Mouse (Mus musculus): ENCODE results near the gene Btn2a2. TPM values are rescaled to one million over a fixed set of nuclear protein-coding genes. Genes with fewer than 3 reads are reported as not detected.

The Btn2a2 gene
- polyA plus RNA-seq, 1 experiment, result not detected

- Histone ChIP-seq H3K27me3 (ENCODE audit: control insufficient read depth, insufficient read depth, low read length) (peaks cover 3% of the 10 kb centered on the region), H3K27ac (ENCODE audit: insufficient read depth, low read length) (no peak overlapping the region), H3K4me3 (ENCODE audit: extremely low read depth, insufficient read depth, insufficient read length) (peak overlapping the region; percentile 55), H3K36me3 (ENCODE audit: control insufficient read depth, insufficient read depth, low read length) (no peaks in the 10 kb centered on the region), H3K4me1 (ENCODE audit: control insufficient read depth, insufficient read depth, insufficient read length) (peaks cover 5% of the 10 kb centered on the region)
- no peak for DNase-seq (ENCODE audit: low read depth in 1 of 2, low spot score in 2 of 2)
- 2% methylated on average over 21 of the region's 21 CpGs for whole genome bisulfite sequencing
- no peak for TF ChIP-seq POLR2A (IDR thresholded peaks at IDR 0.05; ENCODE audit: low read depth, low read length)
- TF ChIP-seq CTCF (IDR thresholded peaks at IDR 0.05; ENCODE audit: extremely low read depth, insufficient read depth, insufficient read length, insufficient replicate concordance), result no peak
These were observed 25.1 kb downstream of the Btn2a2 start for GRCm38 (mm10) chr13:23463381-23464223.

DNA sequence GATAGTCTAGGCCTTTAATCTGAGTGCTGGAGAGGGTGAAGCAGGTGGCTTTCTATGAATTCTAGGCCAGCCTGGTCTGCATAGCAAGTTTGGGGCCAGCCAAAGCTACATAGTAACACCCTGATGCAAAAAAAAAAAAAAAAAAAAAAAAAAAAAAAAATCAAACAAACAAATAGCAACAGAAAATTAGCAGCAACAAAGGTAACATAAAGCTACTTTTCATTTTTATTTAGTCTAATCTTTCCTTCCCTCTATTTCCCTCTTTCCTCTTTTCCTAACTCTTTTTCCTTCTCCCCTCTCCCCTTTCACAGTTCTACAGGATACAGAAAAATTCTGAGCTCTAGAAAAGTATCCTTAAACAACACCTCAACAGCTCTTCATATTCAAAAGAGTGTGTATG is 26.0 kb downstream of the Btn2a2 start:
- Histone ChIP-seq H3K27ac (ENCODE audit: insufficient read depth, low read length) (no peak overlapping the region), H3K36me3 (ENCODE audit: control insufficient read depth, insufficient read depth, low read length) (no peaks in the 10 kb centered on the region), H3K4me1 (ENCODE audit: control insufficient read depth, insufficient read depth, insufficient read length) (peaks cover 5% of the 10 kb centered on the region), H3K4me3 (ENCODE audit: extremely low read depth, insufficient read depth, insufficient read length) (no peak overlapping the region), H3K27me3 (ENCODE audit: control insufficient read depth, insufficient read depth, low read length) (peaks cover 3% of the 10 kb centered on the region)
- DNase-seq (ENCODE audit: low read depth in 1 of 2, low spot score in 2 of 2), result no peak
- TF ChIP-seq POLR2A (IDR thresholded peaks at IDR 0.05; ENCODE audit: low read depth, low read length), result no peak
- TF ChIP-seq CTCF (IDR thresholded peaks at IDR 0.05; ENCODE audit: extremely low read depth, insufficient read depth, insufficient read length, insufficient replicate concordance), result no peak

DNA sequence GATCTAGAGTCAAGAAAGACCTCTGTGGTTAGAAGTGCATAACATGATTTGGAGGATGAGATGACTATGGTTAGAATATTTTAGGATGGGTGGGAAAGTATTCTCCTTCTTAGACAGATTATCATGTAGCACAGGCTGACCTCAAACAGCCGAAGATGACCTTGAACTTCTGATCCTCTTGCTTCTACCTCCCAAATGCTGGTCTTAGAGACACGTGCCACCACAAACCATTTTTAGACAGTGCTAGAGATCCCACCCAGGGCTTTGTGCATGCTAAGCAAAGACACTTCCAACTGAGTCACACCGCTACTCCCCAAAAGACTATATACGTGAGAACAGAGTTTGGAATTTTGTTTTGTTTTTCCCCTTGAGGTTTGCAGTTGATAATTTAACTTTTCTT is 26.6 kb downstream of the Btn2a2 start:
- no peak for TF ChIP-seq POLR2A (IDR thresholded peaks at IDR 0.05; ENCODE audit: low read depth, low read length)
- no peak for TF ChIP-seq CTCF (IDR thresholded peaks at IDR 0.05; ENCODE audit: extremely low read depth, insufficient read depth, insufficient read length, insufficient replicate concordance)
- DNase-seq (ENCODE audit: low read depth in 1 of 2, low spot score in 2 of 2), result no peak
- Histone ChIP-seq H3K27me3 (ENCODE audit: control insufficient read depth, insufficient read depth, low read length) (peaks cover 3% of the 10 kb centered on the region), H3K4me3 (ENCODE audit: extremely low read depth, insufficient read depth, insufficient read length) (no peak overlapping the region), H3K36me3 (ENCODE audit: control insufficient read depth, insufficient read depth, low read length) (no peaks in the 10 kb centered on the region), H3K27ac (ENCODE audit: insufficient read depth, low read length) (no peak overlapping the region), H3K4me1 (ENCODE audit: control insufficient read depth, insufficient read depth, insufficient read length) (peaks cover 5% of the 10 kb centered on the region)
- 91% methylated on average over 4 of the region's 4 CpGs for WGBS

DNA sequence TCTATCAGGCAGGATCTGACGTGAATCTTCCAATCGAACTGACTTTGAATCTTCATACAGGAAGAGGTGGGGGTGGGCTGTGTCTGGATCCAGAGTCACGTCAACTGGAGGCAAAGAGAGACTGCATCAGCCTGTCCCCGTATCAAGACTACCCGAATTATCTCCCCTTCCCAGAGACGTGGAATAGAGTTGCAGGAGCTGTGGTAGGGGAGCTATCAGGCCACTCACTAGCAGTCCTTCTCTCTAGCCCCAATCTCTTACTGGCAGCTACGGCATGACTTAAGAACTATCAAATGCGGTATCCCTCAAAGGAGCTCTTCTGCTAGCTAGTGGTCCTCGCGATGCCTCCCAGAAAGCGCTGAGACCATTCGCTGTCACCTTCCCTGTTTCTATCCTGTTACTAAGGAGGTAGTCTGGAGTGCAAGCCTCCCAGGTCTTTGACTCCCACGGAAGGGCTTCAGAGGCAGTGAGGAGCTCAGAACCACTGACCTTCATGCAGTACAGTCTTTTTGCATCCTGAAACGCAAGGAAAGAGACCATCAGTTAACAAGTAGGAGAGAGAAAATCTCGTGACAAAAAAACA is 29.3 kb downstream of the Btn2a2 start:
- 73% methylated on average over 15 of the region's 15 CpGs for WGBS
- Histone ChIP-seq H3K36me3 (ENCODE audit: control insufficient read depth, insufficient read depth, low read length) (no peaks in the 10 kb centered on the region), H3K4me3 (ENCODE audit: extremely low read depth, insufficient read depth, insufficient read length) (no peak overlapping the region), H3K4me1 (ENCODE audit: control insufficient read depth, insufficient read depth, insufficient read length) (peaks cover 5% of the 10 kb centered on the region; the same call in 1 of the 2 replicates), H3K27me3 (ENCODE audit: control insufficient read depth, insufficient read depth, low read length) (peaks cover 3% of the 10 kb centered on the region), H3K27ac (ENCODE audit: insufficient read depth, low read length) (no peak overlapping the region)
- TF ChIP-seq POLR2A (IDR thresholded peaks at IDR 0.05; ENCODE audit: low read depth, low read length), result no peak
- no peak for DNase-seq (ENCODE audit: low read depth in 1 of 2, low spot score in 2 of 2)

GRCm38 (mm10) chr13:23453926-23454325 is 34.7 kb downstream of the Btn2a2 start:
- no peaks in the 10 kb centered on the region for H3K36me3 ChIP-seq (ENCODE audit: control insufficient read depth, insufficient read depth, low read length)
- WGBS, result 2% methylated on average over 9 of the region's 9 CpGs
- peak overlapping the region; percentile 94 for H3K4me3 ChIP-seq (ENCODE audit: extremely low read depth, insufficient read depth, insufficient read length)
- no peak for TF ChIP-seq POLR2A (IDR thresholded peaks at IDR 0.05; ENCODE audit: low read depth, low read length)
- no peak for TF ChIP-seq CTCF (IDR thresholded peaks at IDR 0.05; ENCODE audit: extremely low read depth, insufficient read depth, insufficient read length, insufficient replicate concordance)
- no peaks in the 10 kb centered on the region for H3K27me3 ChIP-seq (ENCODE audit: control insufficient read depth, insufficient read depth, low read length)
- peaks cover 5% of the 10 kb centered on the region for H3K4me1 ChIP-seq (ENCODE audit: control insufficient read depth, insufficient read depth, insufficient read length)
- H3K27ac ChIP-seq (ENCODE audit: insufficient read depth, low read length), result peak overlapping the region; percentile 56; the same call in 1 of the 2 replicates
- DNase-seq (ENCODE audit: low read depth in 1 of 2, low spot score in 2 of 2), result no peak

GRCm38 (mm10) chr13:23453362-23453862 is 35.2 kb downstream of the Btn2a2 start:
- TF ChIP-seq CTCF (IDR thresholded peaks at IDR 0.05; ENCODE audit: extremely low read depth, insufficient read depth, insufficient read length, insufficient replicate concordance) (no peak), POLR2A (IDR thresholded peaks at IDR 0.05; ENCODE audit: low read depth, low read length) (no peak)
- under 1% methylated on average over 25 of the region's 25 CpGs for WGBS

GRCm38 (mm10) chr13:23450398-23450797 is 38.3 kb downstream of the Btn2a2 start:
- Histone ChIP-seq H3K27ac (ENCODE audit: insufficient read depth, low read length) (no peak overlapping the region), H3K27me3 (ENCODE audit: control insufficient read depth, insufficient read depth, low read length) (no peaks in the 10 kb centered on the region), H3K36me3 (ENCODE audit: control insufficient read depth, insufficient read depth, low read length) (no peaks in the 10 kb centered on the region), H3K4me1 (ENCODE audit: control insufficient read depth, insufficient read depth, insufficient read length) (peaks cover 7% of the 10 kb centered on the region), H3K4me3 (ENCODE audit: extremely low read depth, insufficient read depth, insufficient read length) (peak overlapping the region; percentile 53)
- DNase-seq (ENCODE audit: low read depth in 1 of 2, low spot score in 2 of 2), result peak in 1 of 2 experiments; percentile 60
- 2% methylated on average over 15 of the region's 15 CpGs for WGBS
- TF ChIP-seq CTCF (IDR thresholded peaks at IDR 0.05; ENCODE audit: extremely low read depth, insufficient read depth, insufficient read length, insufficient replicate concordance) (no peak), POLR2A (IDR thresholded peaks at IDR 0.05; ENCODE audit: low read depth, low read length) (no peak)

More at GRCm38 (mm10) chr13:23453362-23453862, 35.2 kb downstream of the Btn2a2 start:
- H3K4me1 ChIP-seq (ENCODE audit: control insufficient read depth, insufficient read depth, insufficient read length), result peaks cover 7% of the 10 kb centered on the region
- H3K4me3 ChIP-seq (ENCODE audit: extremely low read depth, insufficient read depth, insufficient read length), result peak overlapping the region; percentile 94
- H3K36me3 ChIP-seq (ENCODE audit: control insufficient read depth, insufficient read depth, low read length), result no peaks in the 10 kb centered on the region
- H3K27me3 ChIP-seq (ENCODE audit: control insufficient read depth, insufficient read depth, low read length), result no peaks in the 10 kb centered on the region
- H3K27ac ChIP-seq (ENCODE audit: insufficient read depth, low read length), result peak overlapping the region; percentile 56
- DNase-seq (ENCODE audit: low read depth in 1 of 2, low spot score in 2 of 2), result peak; percentile 60 to 71

Data from spleen, adult 2 months (tissue).